Mouse (Mus musculus): ENCODE measurements around the gene Sun2.

Sun2 gene

GRCm38 (mm10) chr15:79725190-79725789 is 17.0 kb downstream of the Sun2 start:
- DNase-seq (ENCODE audit: extremely low spot score, low spot score): no peak

- no peak for DNase-seq (ENCODE audit: extremely low spot score, low spot score)
Observed at GRCm38 (mm10) chr15:79723439-79723838, 18.9 kb downstream of the Sun2 start.

- DNase-seq (ENCODE audit: extremely low spot score, low spot score): no peak
Observed at GRCm38 (mm10) chr15:79720796-79721195, 21.5 kb downstream of the Sun2 start.

- no peak for DNase-seq (ENCODE audit: extremely low spot score, low spot score)
Observed at GRCm38 (mm10) chr15:79720267-79720666, 22.1 kb downstream of the Sun2 start.

- DNase-seq (ENCODE audit: extremely low spot score, low spot score): no peak
Observed at GRCm38 (mm10) chr15:79716710-79717109, 25.6 kb downstream of the Sun2 start.

- no peak for DNase-seq (ENCODE audit: extremely low spot score, low spot score)
Observed at GRCm38 (mm10) chr15:79715646-79716045, 26.7 kb downstream of the Sun2 start.

- no peak for DNase-seq (ENCODE audit: extremely low spot score, low spot score)
Observed at GRCm38 (mm10) chr15:79708229-79708822, 34.0 kb downstream of the Sun2 start.

- no peak for DNase-seq (ENCODE audit: extremely low spot score, low spot score)
Observed at GRCm38 (mm10) chr15:79706603-79707214, 35.6 kb downstream of the Sun2 start.

GRCm38 (mm10) chr15:79697558-79698187 is 44.7 kb downstream of the Sun2 start:
- no peak for DNase-seq (ENCODE audit: extremely low spot score, low spot score)

GRCm38 (mm10) chr15:79697011-79697410 is 45.3 kb downstream of the Sun2 start:
- DNase-seq (ENCODE audit: extremely low spot score, low spot score): no peak

- no peak for DNase-seq (ENCODE audit: extremely low spot score, low spot score)
Observed at GRCm38 (mm10) chr15:79696508-79696907, 45.8 kb downstream of the Sun2 start.

GRCm38 (mm10) chr15:79695516-79695915 is 46.8 kb downstream of the Sun2 start:
- DNase-seq (ENCODE audit: extremely low spot score, low spot score): no peak

GRCm38 (mm10) chr15:79694512-79694911 is 47.8 kb downstream of the Sun2 start:
- no peak for DNase-seq (ENCODE audit: extremely low spot score, low spot score)

GRCm38 (mm10) chr15:79693740-79694139 is 48.6 kb downstream of the Sun2 start:
- DNase-seq (ENCODE audit: extremely low spot score, low spot score): no peak

GRCm38 (mm10) chr15:79692334-79692733 is 50.0 kb downstream of the Sun2 start:
- DNase-seq (ENCODE audit: extremely low spot score, low spot score): no peak

GRCm38 (mm10) chr15:79691023-79691508 is 51.3 kb downstream of the Sun2 start:
- DNase-seq (ENCODE audit: extremely low spot score, low spot score): no peak

- DNase-seq (ENCODE audit: extremely low spot score, low spot score): peak; percentile 94
Observed at GRCm38 (mm10) chr15:79690426-79691022, 51.8 kb downstream of the Sun2 start, which contains the start of gene Gtpbp1. Gene Gtpbp1 (plus strand): TSS chr15:79690845.

- no peak for DNase-seq (ENCODE audit: extremely low spot score, low spot score)
Observed at GRCm38 (mm10) chr15:79689662-79690425, 52.5 kb downstream of the Sun2 start.

- no peak for DNase-seq (ENCODE audit: extremely low spot score, low spot score)
Observed at GRCm38 (mm10) chr15:79688268-79688956, 53.9 kb downstream of the Sun2 start.

- peak; percentile 98 for DNase-seq (ENCODE audit: extremely low spot score, low spot score)
Observed at GRCm38 (mm10) chr15:79687646-79688267, 54.6 kb downstream of the Sun2 start, which contains the start of gene Josd1. Gene Josd1 (minus strand): TSS chr15:79687919.
